Mouse (Mus musculus): ENCODE data around the gene A830018L16Rik.
"Not testable (repeated sequence)": the region's sequence is repeated elsewhere in the genome, so short reads cannot be mapped to it uniquely, and the experiment has no call there.

A830018L16Rik gene

GRCm38 (mm10) chr1:12008789-12009550 is 595.1 kb downstream of the A830018L16Rik start:
- DNase-seq, result no peak

DNA sequence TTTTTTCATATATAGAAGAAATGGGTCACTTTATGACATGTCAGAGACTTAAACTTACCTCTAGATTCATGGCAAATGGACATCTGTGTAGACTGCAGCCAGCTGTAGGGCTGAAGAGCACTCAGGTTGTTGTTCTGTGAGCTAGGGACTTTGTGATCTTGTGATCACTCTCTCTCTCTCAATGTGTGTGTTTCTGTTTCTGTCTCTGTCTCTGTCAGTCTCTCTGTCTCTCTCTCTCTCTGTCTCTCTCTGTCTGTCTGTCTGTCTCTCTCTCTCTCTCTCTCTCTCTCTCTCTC is 595.6 kb downstream of the A830018L16Rik start:
- no peak for DNase-seq

DNA sequence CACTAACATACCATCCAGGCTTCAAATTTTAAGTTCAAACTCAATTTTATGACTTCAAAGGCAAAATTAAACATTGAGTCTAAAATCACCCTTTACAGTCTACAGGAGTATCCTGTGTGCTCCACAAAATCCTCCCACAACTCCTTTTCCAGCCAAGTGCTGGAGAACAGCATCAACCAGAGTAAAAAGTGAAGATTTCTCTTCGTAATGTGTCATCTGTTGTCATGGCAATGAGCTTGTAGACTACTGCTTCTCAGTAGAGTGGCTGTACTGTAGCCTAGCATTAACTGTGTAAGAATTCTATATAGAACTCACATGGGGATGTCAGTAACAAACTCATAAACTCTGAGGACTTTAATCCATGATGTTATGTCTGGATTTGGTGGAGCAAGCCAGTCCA is 596.7 kb downstream of the A830018L16Rik start:
- DNase-seq, result no peak

- DNase-seq, result not testable (repeated sequence)
Measured at GRCm38 (mm10) chr1:12020646-12021045, 606.7 kb downstream of the A830018L16Rik start.
